Mouse (Mus musculus) frontal cortex, postnatal 25 days (tissue): ENCODE results near the gene Rbm4.

Experiments
- DNase-seq, 2 experiments: peaks; one replicate each; pipeline ENCODE4 v3.0.0; 2022; ENCODE audit warnings: low spot score in 2 of 2

Rbm4 gene

DNA sequence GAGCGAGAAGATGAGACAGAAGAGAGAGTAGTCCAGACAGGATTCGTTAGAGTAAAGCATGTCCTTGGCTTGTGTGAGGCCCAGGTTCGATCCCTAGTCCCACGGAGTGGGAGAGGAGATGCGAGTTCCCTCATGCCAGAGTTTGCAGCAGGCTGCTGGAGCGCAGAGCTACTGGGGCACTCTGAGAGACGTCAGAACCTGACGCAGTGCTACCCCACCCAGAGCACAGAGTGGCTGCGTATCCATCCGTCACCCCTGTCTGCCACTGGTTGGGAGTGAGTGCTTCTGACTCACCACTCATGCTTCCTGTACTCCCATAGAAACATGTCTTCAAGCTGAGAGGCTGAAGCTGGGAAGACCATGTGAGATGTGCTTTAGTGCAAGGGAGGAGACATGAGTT is 52.2 kb downstream of the Rbm4 start:
- DNase-seq: no peak

DNA sequence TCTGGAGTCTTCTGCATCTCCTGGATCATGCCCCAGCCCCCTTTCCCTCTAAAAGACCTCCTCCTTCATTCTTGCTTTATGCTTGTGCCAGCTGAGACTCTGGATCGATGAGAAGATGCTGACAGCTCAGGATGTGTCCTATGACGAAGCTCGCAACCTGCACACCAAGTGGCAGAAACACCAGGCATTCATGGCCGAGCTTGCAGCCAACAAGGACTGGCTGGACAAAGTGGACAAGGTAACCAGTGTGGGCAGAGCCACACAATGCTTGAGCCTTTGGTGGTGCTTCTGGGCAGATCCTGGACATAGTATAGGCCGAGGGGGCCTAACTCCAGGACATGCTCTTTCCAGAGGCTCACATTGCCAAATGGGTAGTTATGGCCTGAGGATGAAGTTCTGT is 53.9 kb downstream of the Rbm4 start:
- no peak for DNase-seq

DNA sequence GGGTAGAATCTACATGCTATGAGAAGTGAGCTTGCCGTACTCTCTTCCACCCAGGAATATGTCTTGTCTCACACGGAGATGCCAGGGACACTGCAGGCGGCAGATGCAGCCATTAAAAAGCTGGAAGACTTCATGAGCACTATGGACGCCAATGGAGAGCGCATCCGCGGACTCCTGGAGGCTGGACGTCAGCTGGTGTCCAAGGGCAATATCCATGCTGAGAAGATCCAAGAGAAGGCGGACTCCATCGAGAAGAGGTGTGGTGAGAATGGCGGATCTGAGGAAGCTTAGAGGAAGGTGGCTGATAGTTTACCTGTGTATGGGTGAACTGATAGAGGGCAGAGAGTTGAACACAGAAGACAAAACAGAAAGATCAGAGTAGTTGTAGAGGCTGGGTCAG is 54.6 kb downstream of the Rbm4 start:
- DNase-seq: no peak

GRCm38 (mm10) chr19:4737866-4738265 is 55.8 kb downstream of the Rbm4 start:
- no peak for DNase-seq
